In genomic region chr2:80475831-80476230, GRCm38 (mm10) we compare ENCODE assay signal across 25 mouse cellular contexts. TPM values are rescaled to one million over a fixed set of nuclear protein-coding genes. Genes with fewer than 3 reads are reported as not detected.
DNase-seq lines count a peak whose midpoint lies in the region; ATAC-seq lines count a peak whose summit lies in the region.
"Had no signal": no experiment of that assay in that cellular context is flagged by ENCODE, and none has a peak within 500 bp of the region (broad histone marks: within the 10 kb centered on the region; RNA-seq: fewer than 3 reads in every experiment).

No protein-coding gene starts in this region.

- no peaks in the 10 kb centered on the region for H3K36me3 ChIP-seq in kidney, embryonic 15.5 days
- H3K36me3 ChIP-seq: embryonic facial prominence, embryonic 13.5 days; embryonic facial prominence, embryonic 15.5 days; forebrain, embryonic 10.5 days; forebrain, embryonic 12.5 days had no signal

- H3K27ac ChIP-seq in kidney, embryonic 15.5 days: no peak overlapping the region
- H3K27ac ChIP-seq: embryonic facial prominence, embryonic 13.5 days; embryonic facial prominence, embryonic 15.5 days; forebrain, embryonic 10.5 days; forebrain, embryonic 12.5 days had no signal

- no peak overlapping the region for H3K4me3 ChIP-seq in kidney, embryonic 15.5 days (replicated peaks)
- H3K4me3 ChIP-seq: embryonic facial prominence, embryonic 13.5 days; embryonic facial prominence, embryonic 15.5 days; erythroblast, embryonic 14.5 days; forebrain, embryonic 10.5 days; forebrain, embryonic 12.5 days had no signal

- H3K9me3 ChIP-seq in kidney, embryonic 15.5 days (replicated peaks): no peaks in the 10 kb centered on the region
- H3K9me3 ChIP-seq: embryonic facial prominence, embryonic 13.5 days; embryonic facial prominence, embryonic 15.5 days; forebrain, embryonic 10.5 days; forebrain, embryonic 12.5 days had no signal

- peak; percentile 58 for DNase-seq in heart, adult 11 months
- DNase-seq in heart, adult 8-10 months (ENCODE audit: low spot score): no peak
- peak; percentile 15 for DNase-seq in kidney, postnatal 10 days
- DNase-seq in kidney, adult 11 months: no peak
- peak; percentile 14 to 36 for DNase-seq in kidney, postnatal 25 days
- DNase-seq: adrenal gland, adult 2 months; adrenal gland, postnatal 14 days; cerebellum, adult 11 months; cerebellum, adult 18-20 months; cerebellum, adult 8-10 months; cerebellum, adult 9-11 months; cerebellum, postnatal 14 days; cerebellum, postnatal 36 days; embryo, embryonic 11 days had no signal

- H3K4me2 ChIP-seq in kidney, embryonic 15.5 days: no peak overlapping the region
- H3K4me2 ChIP-seq: embryonic facial prominence, embryonic 13.5 days; embryonic facial prominence, embryonic 15.5 days; forebrain, embryonic 12.5 days had no signal

- no peaks in the 10 kb centered on the region for H3K4me1 ChIP-seq in kidney, embryonic 15.5 days
- H3K4me1 ChIP-seq: embryonic facial prominence, embryonic 13.5 days; embryonic facial prominence, embryonic 15.5 days; forebrain, embryonic 10.5 days; forebrain, embryonic 12.5 days had no signal

- H3K27me3 ChIP-seq in kidney, embryonic 15.5 days: no peaks in the 10 kb centered on the region
- H3K27me3 ChIP-seq: embryonic facial prominence, embryonic 13.5 days; embryonic facial prominence, embryonic 15.5 days; forebrain, embryonic 12.5 days had no signal

- 42% methylated on average over 1 of the region's 1 CpGs for WGBS in kidney, embryonic 15.5 days

- no peak overlapping the region for H3K9ac ChIP-seq in kidney, embryonic 15.5 days
- H3K9ac ChIP-seq: embryonic facial prominence, embryonic 13.5 days; embryonic facial prominence, embryonic 15.5 days; forebrain, embryonic 12.5 days had no signal

- ATAC-seq in kidney, embryonic 15.5 days (replicated peaks; ENCODE audit: low FRiP score): no peak
- ATAC-seq in monocyte, adult 5-6 weeks (replicated peaks; ENCODE audit: insufficient number of reproducible peaks, low FRiP score, low TSS enrichment, poor library complexity, severe bottlenecking): no peak
- ATAC-seq: forebrain, embryonic 14.5 days; forebrain, embryonic 16.5 days had no signal

RNA-seq across cellular contexts. Expression of gene Frzb, which starts 28.4 kb away (rescaled TPM):
- 1 to 10 TPM; 3.1 to 7.0 (median 4.3) TPM for total RNA-seq in heart, adult 8-10 months (2022)
- polyA plus RNA-seq in kidney, embryonic 15.5 days (2015; fragmentation: Nextera tagmentation; extraction: Ambion mirVana): 24.6 and 26.1 TPM in 2 replicates
- not detected in 3 replicates for total RNA-seq in monocyte, adult 5-6 weeks (2017)
- total RNA-seq: common myeloid progenitor, adult 5-6 weeks; MEL had no signal
- polyA plus RNA-seq: erythroblast, embryonic 14.5 days had no signal

Comparison
In these comparisons a context has a peak if more than half of its experiments do, and no peak if none do; other contexts are left out.
1. DNase-seq: peak in heart, adult 11 months (single experiment), kidney, postnatal 10 days (single experiment) and kidney, postnatal 25 days (2 of 2); none in heart, adult 8-10 months (single experiment) and kidney, adult 11 months (single experiment).